8 mouse cellular contexts compared by ENCODE assay signal in genomic region chr9:121241806-121242205, GRCm38 (mm10). TPM values are rescaled to one million over a fixed set of nuclear protein-coding genes. Genes with fewer than 3 reads are reported as not detected.
DNase-seq lines count a peak whose midpoint lies in the region; ATAC-seq lines count a peak whose summit lies in the region.

No protein-coding gene starts in this region.

- intact Hi-C loops in heart, postnatal 14 days (cut with DNase I) = loop anchor here (2.0 to 5.0 kb wide), 3 partner anchors 79 to 745 kb away; no protein-coding TSS in a partner anchor
- intact Hi-C loops in gastrocnemius, postnatal 36 days (cut with DNase I) = loop anchor here (2.0 to 10.0 kb wide), 2 partner anchors 85 to 647 kb away; no protein-coding TSS in a partner anchor

- peak; percentile 0 for DNase-seq in heart, adult 9 months (ENCODE audit: low spot score in 2 of 2)
- DNase-seq in heart, postnatal 14 days = no peak
- peak; percentile 1 for DNase-seq in right cerebral cortex, adult 18-20 months
- DNase-seq in right cerebral cortex, postnatal 25 days = no peak
- DNase-seq in spleen, postnatal 4 days (ENCODE audit: low spot score in 2 of 2) = peak; percentile 52 to 77
- DNase-seq in gastrocnemius, postnatal 36 days = no peak

- peak; percentile 76 for ATAC-seq in common myeloid progenitor, adult 5-6 weeks (replicated peaks; ENCODE audit: low read depth, poor library complexity, severe bottlenecking)
- ATAC-seq in erythroid progenitor cell, adult 5-6 weeks (replicated peaks; ENCODE audit: low FRiP score, poor library complexity, severe bottlenecking) = no peak

RNA-seq across cellular contexts. Expression of gene Ulk4, which starts 35.2 kb away (rescaled TPM):
- total RNA-seq in heart, postnatal 14 days (2021) = 1 to 10 TPM in 1 of 2 experiments, under 1 TPM in 1; 0.49 to 1.0 TPM
- total RNA-seq in common myeloid progenitor, adult 5-6 weeks (2017) = 4.0 and 6.4 TPM in 2 replicates
- total RNA-seq in erythroid progenitor cell, adult 5-6 weeks (2015; ENCODE audit: low replicate concordance) = 2.5 TPM in 1 of 2 replicates, not detected in the other
- total RNA-seq in erythroid progenitor cell, adult 5-6 weeks (2017; ENCODE audit: low replicate concordance) = 3.1 TPM in 1 of 2 replicates, not detected in the other
- under 1 TPM; 0.20 to 0.38 TPM for total RNA-seq in gastrocnemius, postnatal 36 days (2021)

RNA-seq across cellular contexts. Expression of gene Trak1, which starts 55.5 kb away (rescaled TPM):
- 100 to 1,000 TPM; 323 to 335 TPM for total RNA-seq in heart, postnatal 14 days (2021)
- 25.4 and 32.3 TPM in 2 replicates for total RNA-seq in common myeloid progenitor, adult 5-6 weeks (2017)
- 13.4 and 14.4 TPM in 2 replicates for total RNA-seq in erythroid progenitor cell, adult 5-6 weeks (2015; ENCODE audit: low replicate concordance)
- total RNA-seq in erythroid progenitor cell, adult 5-6 weeks (2017; ENCODE audit: low replicate concordance) = 5.8 and 7.2 TPM in 2 replicates
- total RNA-seq in gastrocnemius, postnatal 36 days (2021) = 100 to 1,000 TPM; 182 to 188 TPM

Comparison
In these comparisons a context has a peak if more than half of its experiments do, and no peak if none do; other contexts are left out.
1. DNase-seq: peak in heart, adult 9 months (2 of 2), right cerebral cortex, adult 18-20 months (single experiment) and spleen, postnatal 4 days (2 of 2); none in heart, postnatal 14 days (0 of 2), right cerebral cortex, postnatal 25 days (single experiment) and gastrocnemius, postnatal 36 days (0 of 2).